Mouse (Mus musculus) heart, adult 2 months (tissue): ENCODE data around the gene Tap1.
A peak's percentile ranks its signal among the peaks of the same experiment; 100 is the strongest.
"Not testable (repeated sequence)": the region's sequence is repeated elsewhere in the genome, so short reads cannot be mapped to it uniquely, and the experiment has no call there.

Source experiments
- CTCF ChIP-seq: fragments of 200-600 bp; IDR thresholded peaks from 2 replicates; pipeline ENCODE4 v1.8.1; 2022; ENCODE audit warnings: antibody characterized with exemption, mild to moderate bottlenecking, moderate library complexity
- EP300 ChIP-seq: fragments of 200-500 bp; IDR thresholded peaks from 2 replicates; pipeline ENCODE4 v1.6.1; 2011; ENCODE audit warnings: low read depth, low read length, control low read depth; ENCODE audit not compliant: insufficient read depth
- POLR2A ChIP-seq: fragments of 200-500 bp; IDR thresholded peaks from 2 replicates; pipeline ENCODE4 v1.6.1; 2011; ENCODE audit warnings: mild to moderate bottlenecking, low read depth, low read length, control low read depth; ENCODE audit not compliant: insufficient read depth

DNA sequence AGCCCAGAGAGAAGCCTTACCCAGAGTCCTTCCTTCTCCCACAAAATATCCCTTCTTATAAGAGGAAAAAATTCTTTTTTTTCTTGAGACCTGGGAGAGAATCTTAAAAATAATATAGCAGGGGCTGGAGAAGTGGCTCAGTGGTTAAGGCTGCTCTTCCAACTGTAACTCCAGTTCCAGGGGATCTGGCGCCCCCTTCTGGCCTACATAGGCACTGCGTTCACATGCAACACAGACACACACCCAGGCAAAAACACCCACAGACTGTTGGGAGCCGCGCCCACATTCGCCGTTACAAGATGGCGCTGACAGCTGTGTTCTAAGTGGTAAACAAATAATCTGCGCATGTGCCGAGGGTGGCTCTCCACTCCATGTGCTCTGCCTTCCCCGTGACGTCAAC is 31.7 kb downstream of the Tap1 start:
- TF ChIP-seq EP300, POLR2A: not testable (repeated sequence)
- TF ChIP-seq CTCF: peak; percentile 73
